Mouse (Mus musculus) layer of hippocampus, adult 18-20 months (tissue): Measurements from ENCODE around the gene Rab15. TPM values are rescaled to one million over a fixed set of nuclear protein-coding genes. Genes with fewer than 3 reads are reported as not detected.
"Not testable (repeated sequence)": the region's sequence is repeated elsewhere in the genome, so short reads cannot be mapped to it uniquely, and the experiment has no call there.

ENCODE experiments used
- DNase-seq, 2 experiments: peaks; one replicate each; pipeline ENCODE4 v3.0.0; 2022; ENCODE audit warnings: low spot score in 2 of 2
- long read RNA-seq: library from polyadenylated mRNA; stranded (forward); transcript quantifications from one replicate; pipeline ENCODE4 v2.0.0, GENCODE M21; 2021
- total RNA-seq, 2 experiments: library from RNA; stranded (reverse); gene quantifications; 2 replicates each; pipeline ENCODE4 v1.2.3; 2021

The Rab15 gene
- 100 to 1,000 TPM; 187 to 197 TPM for total RNA-seq
- long read RNA-seq, transcript Rab15-201 (7 exons, 3,158 nt): major isoform, 405 of 466 reads
- long read RNA-seq, partial matches to known transcripts: 2 of 466 reads
- long read RNA-seq, other reads (novel, unspliced or antisense): 56 of 466 reads

GRCm38 (mm10) chr12:76822651-76823041, at the start of gene Rab15:
Gene Rab15, minus strand, starts transcription at chr12:76822908.
- peak in 1 of 2 experiments; percentile 36 for DNase-seq

DNA sequence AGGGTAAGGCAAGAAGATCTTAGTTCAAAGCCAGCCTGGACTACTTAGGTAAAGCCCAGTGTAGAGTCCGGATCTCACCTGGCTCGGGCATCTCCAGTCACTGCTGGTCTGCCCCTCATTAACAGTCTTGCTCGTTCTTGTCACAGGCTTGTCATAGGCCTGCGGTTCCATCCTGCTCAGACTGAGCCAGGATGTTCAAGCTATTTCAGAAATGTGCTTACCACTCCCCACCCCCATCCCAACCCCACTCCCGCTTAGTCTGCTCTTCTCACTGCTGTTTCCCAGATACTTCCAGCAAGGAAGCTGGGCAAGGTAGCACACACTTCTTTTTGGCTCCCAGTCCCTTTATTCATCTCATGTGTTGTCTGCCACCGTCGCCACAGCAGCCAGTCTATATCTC, 46.9 kb upstream of the Rab15 start:
- DNase-seq: no peak

- DNase-seq: no peak
Observed at GRCm38 (mm10) chr12:76868463-76869198, 45.9 kb upstream of the Rab15 start.

DNA sequence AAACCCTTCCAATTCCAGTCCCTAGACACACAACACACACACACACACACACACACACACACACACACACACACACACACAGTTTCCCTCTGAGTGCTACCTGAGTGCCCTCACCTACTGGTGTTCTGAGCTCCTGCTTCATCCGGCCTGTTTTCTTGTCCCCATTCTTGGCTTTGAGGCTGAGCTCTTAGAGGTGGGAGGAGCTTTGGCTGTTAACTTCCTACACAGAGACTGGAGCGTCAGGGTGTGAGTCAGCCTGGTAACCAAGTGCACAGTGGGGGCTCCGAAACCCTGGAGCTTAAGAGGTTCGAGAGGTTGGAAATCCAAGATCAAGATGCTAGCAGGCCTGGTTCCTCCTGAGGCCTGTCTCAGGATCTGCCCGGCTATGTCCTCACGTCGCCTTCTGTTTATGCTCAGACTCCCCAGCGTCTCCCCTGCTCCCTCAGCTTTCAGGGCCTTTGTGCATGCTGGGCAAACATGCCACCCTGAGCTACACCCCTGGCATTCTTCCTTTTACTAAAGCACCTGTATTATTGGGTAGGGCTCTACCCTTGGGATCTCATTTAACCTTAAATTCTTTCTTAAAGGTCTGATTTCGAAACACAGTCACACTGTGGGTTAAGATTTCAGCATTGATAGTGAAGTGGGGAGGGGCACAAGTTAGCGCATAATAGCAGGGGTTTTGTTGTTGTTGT, 45.0 kb upstream of the Rab15 start:
- DNase-seq: peak; percentile 18 to 52

- DNase-seq: no peak
Observed at GRCm38 (mm10) chr12:76865266-76865665, 42.6 kb upstream of the Rab15 start.

DNA sequence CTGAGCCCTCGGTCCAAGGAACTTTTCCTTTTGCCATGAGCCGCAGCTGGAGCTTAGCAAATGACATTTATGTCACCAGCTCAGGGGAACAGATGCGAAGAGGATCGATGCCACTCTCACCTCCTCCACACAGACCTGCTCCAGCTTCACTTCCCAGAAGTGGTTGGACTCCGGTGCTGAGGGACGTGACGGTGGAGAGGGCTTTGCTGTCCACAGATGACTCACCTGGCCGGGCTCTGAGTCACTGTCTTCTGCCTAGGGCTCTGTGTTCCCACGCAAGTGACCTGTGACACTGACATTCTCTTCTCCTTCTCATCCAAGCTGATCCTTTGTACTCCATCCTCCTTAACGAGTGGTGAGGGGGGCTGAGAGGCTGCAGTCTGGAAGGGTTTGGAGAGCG, 40.9 kb upstream of the Rab15 start:
- no peak for DNase-seq

GRCm38 (mm10) chr12:76858788-76859187, 36.1 kb upstream of the Rab15 start:
- not testable (repeated sequence) for DNase-seq

GRCm38 (mm10) chr12:76857087-76857486, 34.4 kb upstream of the Rab15 start:
- DNase-seq: no peak

DNA sequence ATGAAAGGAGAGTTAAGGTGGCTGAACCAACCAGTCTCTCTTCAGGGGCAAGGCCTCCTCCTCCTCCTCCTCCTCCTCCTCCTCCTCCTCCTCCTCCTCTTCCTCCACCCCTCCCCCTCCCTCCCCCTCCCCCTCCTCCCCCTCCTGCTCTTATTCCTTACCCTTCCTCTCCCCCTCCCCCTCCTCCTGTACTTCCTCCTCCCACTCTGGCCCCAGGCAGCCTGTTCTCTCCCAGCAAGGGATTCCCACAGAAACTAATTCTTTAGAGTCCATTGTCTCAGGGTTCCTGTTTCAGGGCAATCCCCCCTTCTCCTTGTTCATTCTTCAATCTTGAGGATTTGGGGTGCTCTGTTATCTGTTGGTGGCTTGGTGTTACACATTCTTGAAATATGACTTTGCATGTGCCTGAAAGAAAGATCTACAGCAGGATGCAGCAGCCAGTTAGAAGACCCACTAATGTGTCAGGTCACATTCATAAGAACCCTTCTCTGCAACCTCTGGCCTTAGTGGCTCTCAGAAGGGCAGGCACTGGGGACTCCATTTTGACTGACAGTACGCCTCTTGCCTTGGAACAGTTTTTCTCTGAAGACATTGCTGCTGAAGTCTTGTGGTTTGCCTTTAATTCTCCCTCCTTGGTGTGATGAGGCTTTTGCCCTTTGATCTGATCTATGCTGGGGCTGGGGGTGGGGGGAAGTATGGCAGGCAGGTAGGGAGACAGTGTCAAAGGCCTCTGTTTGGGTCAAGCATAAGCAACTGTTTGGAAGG, 30.9 kb upstream of the Rab15 start:
- DNase-seq: no peak

- DNase-seq: no peak
Observed at GRCm38 (mm10) chr12:76852419-76852818, 29.7 kb upstream of the Rab15 start.

DNA sequence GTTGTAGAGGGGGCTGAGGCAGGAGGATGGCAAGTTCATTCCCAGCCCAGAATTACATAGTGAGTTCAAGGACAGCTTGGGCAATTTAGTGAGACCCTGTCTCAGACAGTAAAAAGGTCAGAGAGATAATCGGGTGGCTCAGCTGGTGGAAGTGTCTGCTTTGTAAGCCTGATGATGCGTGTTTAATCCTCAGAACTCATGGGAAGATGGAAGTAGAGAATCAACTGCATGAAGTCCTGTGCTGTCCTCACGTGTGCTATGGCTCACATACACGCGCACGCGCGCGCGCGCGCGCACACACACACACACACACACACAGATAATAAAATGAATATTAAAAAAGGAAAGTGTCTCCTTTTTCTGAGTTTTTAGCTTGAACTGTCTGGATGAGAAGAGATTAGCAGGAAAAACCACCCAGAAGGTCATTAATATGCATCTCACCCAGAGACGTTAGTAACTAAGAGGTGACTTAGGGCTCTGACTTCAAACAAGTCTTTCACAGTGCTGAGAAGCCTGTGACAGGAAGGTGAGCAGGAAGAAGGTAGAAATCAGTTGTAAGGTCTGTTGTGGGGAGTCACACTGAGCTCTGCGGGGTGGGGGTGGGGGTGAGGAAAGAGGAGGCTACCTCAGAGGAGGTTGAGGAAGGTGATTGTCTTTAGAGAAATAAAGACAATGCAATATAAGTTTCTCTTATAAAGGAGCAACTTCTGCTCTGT, 21.8 kb upstream of the Rab15 start:
- DNase-seq: no peak

GRCm38 (mm10) chr12:76840081-76840480, 17.4 kb upstream of the Rab15 start:
- no peak for DNase-seq

GRCm38 (mm10) chr12:76839298-76839697, 16.6 kb upstream of the Rab15 start:
- no peak for DNase-seq

- DNase-seq: no peak
Observed at GRCm38 (mm10) chr12:76837844-76838650, 15.3 kb upstream of the Rab15 start.

DNA sequence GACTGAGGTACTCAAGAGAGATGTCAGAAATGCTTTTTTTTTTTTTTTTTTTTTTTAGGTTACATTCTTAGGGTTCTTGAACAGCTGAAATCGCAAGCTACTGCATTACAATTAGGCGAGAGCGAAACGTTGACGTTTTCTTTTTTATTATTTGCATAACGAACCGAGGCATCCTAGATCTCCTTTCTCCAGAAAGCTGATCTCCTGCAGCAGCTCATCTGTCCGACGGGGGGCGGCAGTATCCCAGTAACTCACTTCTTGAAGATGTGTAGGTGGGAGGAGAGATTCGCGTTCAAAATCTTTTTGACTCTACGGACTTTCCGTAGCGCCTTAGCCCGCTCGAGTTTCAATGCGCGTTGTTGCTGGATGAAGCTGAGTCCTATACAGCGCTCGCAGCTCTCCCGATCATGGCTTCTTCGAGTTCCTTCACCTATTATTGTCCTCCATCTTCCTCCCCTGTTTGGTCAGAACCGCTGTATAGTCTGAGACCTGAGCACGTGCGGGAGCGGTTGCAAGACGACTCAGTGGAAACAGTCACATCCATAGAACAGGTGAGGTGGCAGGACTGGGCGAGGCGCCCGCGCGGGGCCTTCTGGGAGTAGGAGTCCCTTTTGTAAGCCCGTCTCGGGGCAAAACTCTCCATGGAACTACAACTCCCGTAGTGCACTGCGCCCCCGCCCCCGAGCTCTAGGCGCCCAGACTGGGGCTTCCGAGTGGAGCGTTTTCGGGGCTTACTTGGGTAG, 14.6 kb upstream of the Rab15 start:
- peak; percentile 97 to 99 for DNase-seq

DNA sequence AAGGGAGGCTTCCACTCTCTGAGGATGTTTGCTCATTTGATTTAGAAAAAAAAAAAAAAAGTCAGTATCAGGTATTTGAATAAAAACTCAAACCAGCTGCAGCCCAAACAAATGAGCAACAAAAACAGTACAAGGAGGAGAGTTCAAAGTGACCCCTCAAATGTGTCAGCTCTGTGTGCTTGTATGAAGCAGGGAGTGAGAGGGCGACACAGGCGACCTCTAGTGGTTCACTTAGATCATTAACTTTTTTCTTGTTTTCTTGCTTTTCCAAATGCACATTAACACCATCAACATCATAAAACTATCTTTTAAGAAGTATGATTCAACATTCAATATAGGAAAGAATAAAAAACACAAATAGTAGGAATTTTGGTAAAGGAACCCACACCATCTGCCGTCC, 10.0 kb upstream of the Rab15 start:
- DNase-seq: peak in 1 of 2 experiments; percentile 63

- DNase-seq: no peak
Observed at GRCm38 (mm10) chr12:76825283-76825682, 2.6 kb upstream of the Rab15 start.

DNA sequence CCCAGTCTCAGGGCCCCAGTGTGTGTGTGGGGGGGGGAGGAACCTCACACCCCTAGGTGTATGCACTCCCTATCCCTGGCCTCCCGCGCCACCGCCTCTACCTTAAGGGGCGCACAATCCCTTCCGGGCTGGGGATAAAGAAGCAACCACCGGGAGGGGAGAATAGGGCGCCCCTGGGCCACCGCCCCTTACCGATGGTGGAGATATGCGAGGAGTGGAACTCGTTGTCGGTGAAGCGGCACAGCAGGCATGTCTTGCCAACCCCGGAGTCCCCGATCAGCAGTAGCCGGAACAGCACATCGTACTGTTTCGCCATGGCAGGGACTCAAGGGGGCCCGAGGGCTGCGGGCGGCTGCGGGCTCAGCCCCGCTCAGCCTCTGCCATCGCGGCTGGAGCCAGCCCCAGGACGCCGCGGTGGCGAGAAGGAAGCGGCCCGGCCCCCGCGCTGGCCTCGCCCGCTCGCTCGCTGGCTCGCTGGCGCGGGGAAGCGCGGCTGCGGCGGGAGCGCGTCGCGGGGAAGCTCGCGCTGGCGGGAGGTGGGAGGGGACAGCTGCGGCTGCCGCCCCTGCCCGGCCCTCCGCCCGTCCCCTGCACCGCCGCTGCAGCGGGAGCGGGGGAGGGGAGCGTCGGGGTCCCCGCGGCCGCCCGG, 582 bp downstream of the Rab15 start:
- DNase-seq: peak; percentile 44 to 56

DNA sequence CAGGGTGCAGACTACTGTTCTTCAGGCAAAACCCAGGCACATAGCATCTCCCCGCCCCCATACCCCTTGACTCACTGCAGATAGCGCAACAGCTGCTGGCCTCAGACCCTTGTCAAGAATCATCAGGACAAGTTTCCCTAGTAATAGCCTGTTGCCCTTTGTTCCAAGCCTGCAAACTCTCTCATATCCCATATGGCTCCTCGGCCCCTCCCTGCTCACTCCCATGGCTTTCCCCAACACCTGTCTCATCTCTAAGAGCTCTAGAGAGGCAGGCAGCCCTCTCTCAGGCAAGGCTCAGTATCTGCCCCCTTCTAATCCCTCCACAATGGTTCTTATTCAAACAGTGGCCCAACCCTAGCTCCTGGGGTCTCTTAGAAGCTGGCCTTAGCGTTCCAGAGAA, 2.1 kb downstream of the Rab15 start:
- DNase-seq: no peak
